Mouse (Mus musculus) lung, postnatal 0 days (tissue): ENCODE measurements around the gene Hist2h3b. TPM values are rescaled to one million over a fixed set of nuclear protein-coding genes. Genes with fewer than 3 reads are reported as not detected.
A peak's percentile ranks its signal among the peaks of the same experiment; 100 is the strongest.

Experiments
- ATAC-seq: fragments of 200-750 bp; cut with Nextera tagmentation; 2 replicates; pipeline ENCODE4 v1.8.0; 2017; ENCODE audit warnings: moderate library complexity
- DNase-seq: peaks from one replicate; pipeline ENCODE4 v3.0.0-alpha.2; 2016; ENCODE audit warnings: low spot score
- H3K27ac ChIP-seq: fragments of 300-500 bp; sonication (generic); 2 replicates; pipeline ENCODE4 v1.5.1; 2014; ENCODE audit warnings: antibody characterized with exemption, mild to moderate bottlenecking, low read length, mixed read lengths
- H3K27me3 ChIP-seq: fragments of 300-500 bp; sonication (generic); replicated peaks from 2 replicates; pipeline ENCODE4 v1.6.1; 2014; ENCODE audit warnings: low read length, mixed read lengths; ENCODE audit not compliant: insufficient read depth
- H3K36me3 ChIP-seq: fragments of 300-500 bp; sonication (generic); 2 replicates; pipeline ENCODE4 v1.6.1; 2014; ENCODE audit warnings: low read length, mixed read lengths; ENCODE audit not compliant: insufficient read depth
- H3K4me1 ChIP-seq: fragments of 300-500 bp; sonication (generic); 2 replicates; pipeline ENCODE4 v1.6.1; 2014; ENCODE audit warnings: antibody characterized with exemption, low read depth, low read length, mixed read lengths; ENCODE audit not compliant: insufficient read depth
- H3K4me2 ChIP-seq: fragments of 300-500 bp; sonication (generic); replicated peaks from 2 replicates; pipeline ENCODE4 v1.6.1; 2014; ENCODE audit warnings: low read depth, mild to moderate bottlenecking, low read length, moderate library complexity, mixed read lengths
- H3K4me3 ChIP-seq: fragments of 300-500 bp; sonication (generic); 2 replicates; pipeline ENCODE4 v1.5.1; 2014; ENCODE audit warnings: low read depth, low read length
- H3K9ac ChIP-seq: fragments of 300-500 bp; sonication (generic); replicated peaks from 2 replicates; pipeline ENCODE4 v1.6.1; 2014; ENCODE audit warnings: low read depth, mild to moderate bottlenecking
- H3K9me3 ChIP-seq: fragments of 300-500 bp; sonication (generic); 2 replicates; pipeline ENCODE4 v1.6.1; 2016; ENCODE audit warnings: low read length, mixed read lengths
- CTCF ChIP-seq: IDR thresholded peaks from 2 replicates; pipeline ENCODE4 v1.5.1; 2016; ENCODE audit warnings: antibody characterized with exemption, mild to moderate bottlenecking
- EP300 ChIP-seq: IDR thresholded peaks from 2 replicates; pipeline ENCODE4 v1.6.1; 2016; ENCODE audit warnings: antibody characterized with exemption, mild to moderate bottlenecking, control low read depth
- WGBS: fragments of 180-500 bp; shearing (Covaris S2); extraction: QIAGEN DNeasy Blood & Tissue Kit; methylation state at CpG from one replicate; pipeline ENCODE4 v1.1.7; 2014; 5-methylcytosine and 5-hydroxymethylcytosine counted together
- polyA plus RNA-seq: library from polyadenylated mRNA; unstranded; fragments of >200 nt; fragmentation: Nextera tagmentation; extraction: Ambion mirVana; gene quantifications from 2 replicates; pipeline ENCODE4 v1.2.1, GENCODE M21; 2015

Hist2h3b gene
- polyA plus RNA-seq, 1 experiment from 2014 or later, result 12.5 TPM

DNA sequence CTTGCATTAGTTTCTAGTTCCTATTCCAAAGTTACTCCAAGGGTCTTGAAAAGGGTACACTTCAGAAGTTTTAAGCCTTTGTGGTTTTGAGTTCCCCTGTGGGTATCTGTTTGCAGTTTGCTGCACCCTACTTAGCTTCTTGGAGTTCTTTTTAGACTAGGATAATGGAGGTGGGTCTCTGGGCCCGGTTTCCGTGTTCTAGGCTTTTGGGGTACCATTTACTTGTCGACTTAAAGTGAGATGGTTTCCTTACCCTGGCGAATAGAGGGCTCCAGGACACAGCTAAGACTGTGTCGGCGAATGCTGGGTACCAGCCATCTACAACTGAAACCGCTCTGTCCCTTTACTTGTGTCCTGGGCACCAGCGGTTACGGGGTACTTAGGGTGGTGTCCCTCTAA is 46.8 kb upstream of the Hist2h3b start:
- DNase-seq (no peak), ATAC-seq (no peak)
- no peaks in the 10 kb centered on the region for H3K9me3 ChIP-seq
- peak overlapping the region; percentile 74 for H3K4me2 ChIP-seq
- H3K36me3 ChIP-seq, result no peaks in the 10 kb centered on the region
- peak overlapping the region; percentile 98 for H3K27ac ChIP-seq
- H3K4me1 ChIP-seq, result peaks cover 9% of the 10 kb centered on the region; the same call in 1 of the 2 replicates
- TF ChIP-seq CTCF (no peak), EP300 (no peak)
- H3K4me3 ChIP-seq, result peak overlapping the region; percentile 64
- no peaks in the 10 kb centered on the region for H3K27me3 ChIP-seq
- WGBS, result 22% methylated on average over 9 of the region's 9 CpGs
- H3K9ac ChIP-seq, result 0 out of 2 replicates have a peak overlapping the region, but pooled peaks have one; percentile 37

DNA sequence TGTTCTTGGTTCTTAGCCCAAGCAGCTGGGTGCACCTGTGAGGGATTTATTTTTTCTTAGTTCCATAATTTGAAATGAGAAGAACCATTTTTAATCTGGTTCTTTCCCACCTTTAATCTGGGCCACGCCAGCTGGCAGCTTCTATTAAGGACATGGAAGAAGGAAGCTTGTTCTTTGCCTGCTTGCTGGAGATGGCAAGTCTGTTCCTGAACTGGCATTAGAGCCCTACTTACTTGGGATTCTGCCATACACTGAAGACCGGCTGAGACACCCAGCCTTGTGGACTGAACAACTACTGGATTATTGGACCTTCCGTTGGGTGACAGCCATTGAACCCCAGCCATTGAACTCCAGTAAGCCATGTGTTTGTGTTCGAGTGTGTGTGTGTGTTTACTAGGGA is 45.7 kb upstream of the Hist2h3b start:
- Histone ChIP-seq H3K36me3 (no peaks in the 10 kb centered on the region), H3K9me3 (no peaks in the 10 kb centered on the region), H3K4me2 (no peak overlapping the region; the same call in 1 of the 2 replicates), H3K4me3 (no peak overlapping the region), H3K4me1 (peaks cover 9% of the 10 kb centered on the region; the same call in 1 of the 2 replicates), H3K9ac (no peak overlapping the region), H3K27ac (no peak overlapping the region), H3K27me3 (no peaks in the 10 kb centered on the region)
- WGBS, result 84% methylated on average over 4 of the region's 4 CpGs
- TF ChIP-seq CTCF (no peak), EP300 (no peak)
- no peak for ATAC-seq
- no peak for DNase-seq

DNA sequence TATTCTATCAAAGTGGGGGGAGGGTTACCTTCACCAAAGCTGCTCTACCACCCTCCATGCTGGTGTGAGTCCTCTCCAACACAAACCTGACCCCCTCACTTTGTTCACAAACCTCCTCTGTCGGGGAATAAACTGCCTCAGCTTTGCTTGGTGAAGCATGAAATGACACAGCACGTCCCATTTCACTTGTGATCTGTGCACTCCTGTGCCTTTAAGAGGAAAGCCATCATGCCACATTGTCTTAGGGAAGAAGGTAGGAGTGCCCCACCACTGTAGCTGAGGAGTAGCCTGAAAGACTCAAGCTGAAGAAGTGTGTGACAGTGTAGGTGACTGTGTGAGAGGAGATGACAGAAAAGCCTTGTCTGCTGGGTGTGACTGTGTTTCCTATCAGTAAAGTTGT is 43.0 kb upstream of the Hist2h3b start:
- Histone ChIP-seq H3K9ac (no peak overlapping the region), H3K4me2 (no peak overlapping the region), H3K4me3 (no peak overlapping the region), H3K27ac (no peak overlapping the region), H3K4me1 (peaks cover 9% of the 10 kb centered on the region; the same call in 1 of the 2 replicates), H3K27me3 (no peaks in the 10 kb centered on the region), H3K36me3 (no peaks in the 10 kb centered on the region), H3K9me3 (no peaks in the 10 kb centered on the region)
- TF ChIP-seq CTCF (no peak), EP300 (no peak)
- ATAC-seq (no peak), DNase-seq (no peak)
- WGBS, result 48% methylated on average over 2 of the region's 2 CpGs

GRCm38 (mm10) chr3:96226695-96227648 is 41.5 kb upstream of the Hist2h3b start:
- no peaks in the 10 kb centered on the region for H3K27me3 ChIP-seq
- TF ChIP-seq CTCF (no peak), EP300 (no peak)
- H3K4me1 ChIP-seq, result peaks cover 3% of the 10 kb centered on the region; the same call in 1 of the 2 replicates
- H3K4me3 ChIP-seq, result no peak overlapping the region
- H3K9me3 ChIP-seq, result no peaks in the 10 kb centered on the region
- peak; percentile 74 for DNase-seq
- H3K36me3 ChIP-seq, result no peaks in the 10 kb centered on the region
- H3K9ac ChIP-seq, result no peak overlapping the region
- peak; percentile 70 for ATAC-seq
- H3K27ac ChIP-seq, result no peak overlapping the region
- WGBS, result 48% methylated on average over 8 of the region's 8 CpGs
- H3K4me2 ChIP-seq, result no peak overlapping the region

DNA sequence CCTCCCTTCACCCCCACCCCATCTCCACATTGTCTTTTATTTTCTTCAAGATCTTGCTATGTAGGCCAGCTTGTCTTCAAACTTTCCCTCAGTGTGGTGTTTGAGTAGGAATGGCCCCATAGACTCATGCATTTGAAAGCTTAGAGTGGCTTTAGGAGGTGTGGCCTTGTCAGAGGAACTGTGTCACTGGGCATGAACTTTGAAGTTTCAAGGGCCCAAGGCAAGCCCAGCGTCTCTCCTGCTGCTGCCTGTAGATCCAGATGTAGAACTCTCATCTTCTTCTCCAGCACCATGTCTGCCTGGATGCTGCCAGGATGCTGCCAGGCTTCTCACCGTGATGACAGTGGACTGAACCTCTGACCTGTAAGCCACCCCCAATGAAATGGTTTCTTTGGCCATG is 39.6 kb upstream of the Hist2h3b start:
- H3K4me1 ChIP-seq, result no peaks in the 10 kb centered on the region; the same call in 1 of the 2 replicates
- WGBS, result 50% methylated on average over 2 of the region's 2 CpGs
- DNase-seq, result no peak
- H3K4me2 ChIP-seq, result no peak overlapping the region
- H3K9me3 ChIP-seq, result no peaks in the 10 kb centered on the region
- H3K9ac ChIP-seq, result no peak overlapping the region
- no peak for ATAC-seq
- H3K27ac ChIP-seq, result no peak overlapping the region
- TF ChIP-seq EP300 (no peak), CTCF (no peak)
- H3K4me3 ChIP-seq, result no peak overlapping the region
- H3K27me3 ChIP-seq, result no peaks in the 10 kb centered on the region
- no peaks in the 10 kb centered on the region for H3K36me3 ChIP-seq

- DNase-seq (no peak), ATAC-seq (no peak)
- H3K27ac ChIP-seq, result no peak overlapping the region
- no peaks in the 10 kb centered on the region for H3K36me3 ChIP-seq
- H3K4me1 ChIP-seq, result no peaks in the 10 kb centered on the region
- H3K4me2 ChIP-seq, result no peak overlapping the region
- no peaks in the 10 kb centered on the region for H3K9me3 ChIP-seq
- TF ChIP-seq EP300 (no peak), CTCF (no peak)
- no peaks in the 10 kb centered on the region for H3K27me3 ChIP-seq
- 66% methylated on average over 2 of the region's 2 CpGs for WGBS
- H3K4me3 ChIP-seq, result no peak overlapping the region
- H3K9ac ChIP-seq, result no peak overlapping the region
Observed at GRCm38 (mm10) chr3:96230404-96230803, 38.0 kb upstream of the Hist2h3b start.
